Mouse (Mus musculus): ENCODE measurements at regions not wholly inside any gene's neighbourhood (a gene's known extent, or its start where the extent isn't known, plus 50 kb on each side); places are given as distances from the start of the nearest gene placed in this dataset.

DNA sequence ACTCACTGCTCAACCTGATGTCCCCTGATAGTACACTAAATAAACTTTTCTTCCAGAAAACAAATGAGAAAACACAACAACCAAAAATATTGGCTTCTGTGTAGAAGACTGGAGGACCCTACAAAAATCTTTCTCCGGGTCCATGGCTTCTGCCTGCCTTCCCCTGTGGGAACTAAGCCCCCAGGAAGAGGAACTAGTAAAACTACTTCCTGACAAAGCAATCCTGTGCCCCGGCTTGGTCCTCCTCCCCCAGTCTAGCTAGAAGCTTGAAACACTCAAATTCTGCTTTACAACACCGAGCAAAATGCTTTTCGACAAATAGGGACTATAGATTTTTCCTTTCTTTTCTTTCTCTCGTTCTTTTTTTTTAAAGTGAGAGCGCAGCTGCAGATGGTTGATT lies 51.3 kb upstream of the Mki67 start:
- DNase-seq = no peak

DNA sequence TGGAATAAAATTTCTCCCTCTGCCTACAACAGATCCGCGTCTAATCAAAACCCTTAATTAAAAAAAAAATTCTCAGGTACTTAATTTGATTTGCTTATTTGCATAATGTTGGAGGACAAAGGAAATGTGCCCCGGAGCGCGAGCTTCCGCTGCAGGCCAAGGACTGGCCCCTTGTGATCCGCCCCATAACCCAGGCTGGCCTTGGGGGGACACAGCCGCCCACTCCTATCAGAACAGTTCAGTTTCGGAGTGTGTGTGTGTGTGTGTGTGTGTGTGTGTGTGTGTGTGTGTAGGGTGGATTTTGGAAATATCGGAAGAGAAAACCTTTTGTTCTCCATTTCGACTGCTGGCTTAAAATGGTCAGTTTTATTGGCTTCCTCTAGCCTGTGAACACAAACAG lies 51.9 kb upstream of the Mki67 start:
- no peak for DNase-seq

DNA sequence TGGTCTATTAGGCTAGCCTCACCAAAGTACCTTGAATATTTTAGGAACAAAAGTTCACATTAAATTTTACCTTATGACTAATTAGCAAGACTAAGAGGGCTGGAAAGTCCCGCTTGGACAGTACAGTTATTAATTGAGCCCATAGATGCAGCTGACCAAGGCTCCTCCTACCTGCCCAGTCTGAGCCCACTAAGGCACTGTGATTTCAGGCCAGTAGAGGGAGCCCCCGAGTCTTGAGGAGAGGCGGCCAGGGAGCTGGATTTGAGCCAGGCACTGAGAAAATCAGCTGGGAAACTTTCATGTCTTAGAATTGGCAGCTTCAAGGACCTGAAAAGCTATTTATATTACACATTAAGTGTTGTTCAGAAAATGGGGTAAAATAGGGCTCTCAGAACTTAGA lies 52.4 kb upstream of the Mki67 start:
- peak; percentile 68 for DNase-seq

DNA sequence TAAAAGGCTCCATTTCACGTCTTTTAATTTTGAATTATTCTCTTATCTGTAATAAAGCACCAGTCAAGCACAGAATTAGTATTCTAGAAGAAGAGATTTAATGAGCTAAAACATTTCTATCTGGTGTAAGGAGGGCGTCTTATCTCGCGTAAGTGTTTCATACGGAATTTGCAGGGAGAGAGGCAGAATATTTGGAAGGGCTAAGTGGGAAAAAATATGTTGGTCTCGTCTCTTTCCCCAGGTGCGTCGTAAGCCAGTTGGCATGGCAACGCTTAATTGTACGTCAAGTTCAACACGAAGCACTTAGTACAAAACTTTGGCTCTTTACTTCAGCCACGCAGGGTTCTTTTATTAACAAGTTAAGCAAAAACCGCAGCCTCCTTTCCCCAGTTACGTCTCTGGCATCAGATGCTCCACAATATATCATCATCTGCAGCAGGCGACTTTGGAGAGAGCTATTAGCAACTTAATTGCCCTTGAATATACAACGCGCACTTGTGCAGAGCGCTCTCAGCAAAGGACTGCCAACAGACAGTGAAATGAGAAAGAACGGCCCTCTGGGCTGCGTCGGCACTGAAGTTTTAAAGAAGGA lies 53.0 kb upstream of the Mki67 start:
- DNase-seq = no peak

DNA sequence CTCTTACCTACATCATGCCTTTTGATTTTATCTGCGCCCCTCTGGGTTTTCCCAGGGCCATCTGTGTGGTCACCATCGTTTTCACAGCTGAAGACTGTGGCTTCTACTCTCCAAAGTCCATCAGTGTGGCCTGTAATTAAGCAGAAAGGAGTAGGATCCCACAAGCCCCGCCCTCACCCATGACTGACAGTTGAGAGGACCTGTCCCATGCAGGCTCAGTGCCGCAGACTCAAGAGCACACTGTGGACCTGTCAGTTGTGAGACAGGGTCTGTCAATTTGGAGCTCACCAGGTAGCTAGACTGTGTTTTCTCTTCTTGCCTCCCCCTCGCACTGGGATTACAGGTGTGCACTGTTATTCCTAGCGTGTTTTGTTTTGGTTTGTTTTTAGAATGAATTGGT lies 53.9 kb upstream of the Mki67 start:
- no peak for DNase-seq

DNA sequence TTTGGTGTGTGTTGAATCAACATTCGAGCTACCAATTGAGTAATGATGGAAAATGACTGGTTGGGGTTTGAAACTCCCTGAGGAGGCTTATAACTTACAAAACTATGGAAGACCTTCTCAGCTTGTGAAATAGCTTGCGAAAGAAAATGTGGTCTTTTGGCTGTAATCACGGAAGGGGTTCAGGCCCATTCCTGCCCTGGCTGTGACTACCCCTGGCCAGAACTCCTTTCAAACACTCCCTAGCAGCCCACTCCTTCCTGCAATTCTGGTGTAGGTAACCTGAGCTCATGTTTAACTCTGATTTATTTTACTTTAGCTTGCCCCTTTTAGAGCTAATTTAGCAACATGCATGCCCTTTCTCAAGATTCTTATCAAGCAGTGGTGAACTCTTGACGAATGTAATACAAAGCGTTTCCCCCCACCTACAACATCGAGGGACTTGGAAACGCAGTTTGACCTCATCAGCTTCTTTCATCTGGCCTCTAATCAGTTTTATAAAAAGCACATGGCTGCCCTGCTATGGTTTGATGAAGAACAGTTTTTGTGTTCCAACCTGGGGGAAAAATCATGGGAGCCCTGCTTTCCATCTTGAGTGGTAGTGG lies 59.8 kb upstream of the Mki67 start:
- no peak for DNase-seq

DNA sequence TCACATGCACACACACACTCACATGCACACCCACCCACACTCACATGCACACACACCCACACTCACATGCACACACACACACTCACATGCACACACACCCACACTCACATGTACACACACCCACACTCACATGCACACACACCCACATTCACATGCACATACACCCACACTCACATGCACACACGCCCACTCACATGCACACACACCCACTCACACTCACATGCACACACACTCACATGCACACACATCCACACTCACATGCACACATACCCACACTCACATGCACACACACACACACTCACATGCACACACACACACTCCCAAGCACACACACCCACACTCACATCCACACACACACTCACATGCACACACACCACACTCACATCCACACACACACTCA lies 74.0 kb upstream of the Mki67 start:
- no peak for DNase-seq

DNA sequence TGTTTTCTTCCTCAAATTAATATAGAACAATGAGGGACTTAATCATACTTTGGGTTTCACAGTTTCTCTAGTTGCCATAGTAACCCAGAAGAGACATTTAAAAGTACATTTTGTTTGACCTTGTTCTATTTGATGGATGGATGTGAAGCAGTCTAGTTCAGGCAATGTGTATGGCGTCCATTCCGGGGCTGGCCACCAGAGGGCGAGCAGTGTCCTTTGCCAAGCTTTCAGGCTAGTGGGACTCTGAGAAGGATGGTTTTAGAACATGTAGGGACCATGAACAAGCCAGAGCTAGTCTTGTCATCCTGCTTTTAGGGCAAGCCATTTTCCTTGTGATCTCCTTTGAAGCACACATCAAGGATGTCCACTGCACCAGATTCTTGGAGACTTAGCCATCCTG lies 74.8 kb upstream of the Mki67 start:
- peak; percentile 66 for DNase-seq

DNA sequence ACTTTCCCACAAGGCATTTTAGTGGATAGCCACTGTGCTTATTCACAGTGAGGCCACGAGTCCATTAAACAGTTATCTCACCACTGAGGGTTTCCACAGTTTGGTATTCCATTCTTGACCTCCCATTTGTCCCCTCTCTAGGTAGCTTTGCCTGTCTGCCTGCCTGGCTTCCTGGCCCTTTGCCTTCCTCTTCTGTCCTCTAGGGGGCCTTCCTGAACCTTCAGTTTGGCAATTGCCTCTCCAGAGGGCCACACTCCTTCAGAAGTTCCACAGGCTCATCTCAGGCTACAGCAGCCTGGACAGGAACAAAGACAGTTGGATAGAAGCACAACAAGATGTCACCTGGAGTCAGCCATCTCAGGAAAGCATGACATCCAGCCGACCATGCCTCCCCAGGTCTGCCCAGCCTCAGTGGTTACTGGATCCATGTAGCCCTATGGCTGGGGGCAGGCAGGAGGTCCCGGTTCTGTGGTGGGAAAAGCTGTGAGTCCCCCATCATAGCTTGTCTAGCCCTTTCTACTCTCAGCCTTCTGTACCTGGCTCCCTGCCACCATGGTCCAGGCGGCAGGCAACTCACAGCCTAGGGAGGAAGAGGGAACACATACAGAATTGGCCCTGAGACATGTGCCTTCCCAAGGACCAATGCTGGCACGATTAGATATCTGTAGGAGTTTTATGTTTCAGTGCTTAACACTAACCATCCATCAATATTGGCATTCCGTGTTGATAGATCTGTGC lies 76.0 kb upstream of the Mki67 start:
- no peak for DNase-seq

DNA sequence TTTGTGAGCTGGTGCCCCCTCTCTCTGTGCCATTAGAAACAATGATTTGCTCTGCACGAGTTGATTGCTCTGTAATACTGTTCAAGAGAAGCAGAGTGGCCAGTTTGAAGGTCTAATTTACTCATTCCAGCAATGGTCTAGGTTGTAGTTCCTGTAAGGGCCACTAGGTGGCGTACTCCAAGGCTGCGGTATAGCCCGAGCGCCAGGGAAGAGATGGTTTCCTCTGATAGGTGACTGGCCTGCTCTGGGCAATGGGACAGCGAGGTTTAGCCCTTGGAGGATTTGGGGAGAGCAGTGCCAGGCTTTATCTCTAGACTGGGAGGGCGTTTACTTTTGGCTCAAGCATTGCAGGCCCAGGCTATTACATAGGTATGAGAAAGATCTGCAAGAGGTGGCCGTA lies 76.8 kb upstream of the Mki67 start:
- DNase-seq = peak; percentile 47

DNA sequence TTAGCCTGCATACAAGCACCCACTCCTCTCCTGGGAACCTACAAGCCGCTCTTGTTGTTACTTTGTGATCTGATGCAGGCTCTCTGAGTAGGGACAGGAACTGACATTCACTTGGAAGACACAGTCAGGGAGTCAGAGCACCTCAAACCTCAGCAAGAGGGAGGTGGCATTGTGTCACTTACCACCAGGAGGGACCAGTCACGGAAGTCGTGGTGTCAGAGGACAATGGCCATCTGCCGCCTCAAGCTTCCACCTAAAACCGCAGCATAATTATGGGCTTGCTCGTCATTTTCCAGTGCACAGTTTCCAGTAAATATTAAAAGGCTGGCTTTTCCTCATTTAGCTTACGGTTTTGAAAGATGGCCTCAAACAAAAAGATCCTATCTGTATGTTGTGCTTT lies 78.1 kb upstream of the Mki67 start:
- DNase-seq = no peak

DNA sequence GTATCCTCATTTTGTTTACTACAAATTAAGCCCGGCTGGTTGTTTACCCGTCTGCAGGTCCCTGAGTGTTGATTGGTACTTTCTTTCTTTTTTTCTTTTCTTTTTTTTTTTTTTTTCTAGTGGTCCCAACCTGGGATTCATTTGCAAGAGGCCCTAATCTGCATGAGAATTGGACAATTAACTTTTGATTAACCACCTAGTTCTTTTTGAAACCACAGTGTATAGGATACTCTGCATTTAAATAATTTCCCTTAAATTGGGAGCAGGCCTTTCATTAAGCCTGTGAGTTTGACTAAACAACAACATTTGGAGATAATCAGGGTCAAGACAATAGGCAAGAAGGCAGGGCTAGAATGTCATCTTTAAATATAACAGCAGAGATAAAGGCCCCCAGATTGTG lies 78.5 kb upstream of the Mki67 start:
- no peak for DNase-seq

DNA sequence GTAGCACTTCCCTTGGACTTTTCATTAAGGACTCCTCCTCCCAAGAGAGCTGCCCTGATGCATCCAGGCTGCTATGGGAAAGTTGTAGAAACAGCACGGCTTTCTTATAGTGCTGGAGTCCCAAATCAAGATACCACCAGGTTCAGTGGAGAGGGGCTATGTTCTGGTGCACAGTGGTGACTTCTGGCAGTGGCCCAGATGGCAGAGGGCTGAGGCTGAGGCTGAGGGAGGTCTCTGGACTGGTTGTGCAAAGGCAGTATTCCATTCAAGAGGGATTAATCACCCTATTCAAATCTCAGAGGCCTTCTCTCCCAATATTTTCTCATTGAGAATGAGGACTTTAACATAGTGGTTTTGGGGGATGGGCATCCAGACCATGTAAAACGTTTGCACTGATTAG lies 82.3 kb upstream of the Mki67 start:
- DNase-seq = no peak

DNA sequence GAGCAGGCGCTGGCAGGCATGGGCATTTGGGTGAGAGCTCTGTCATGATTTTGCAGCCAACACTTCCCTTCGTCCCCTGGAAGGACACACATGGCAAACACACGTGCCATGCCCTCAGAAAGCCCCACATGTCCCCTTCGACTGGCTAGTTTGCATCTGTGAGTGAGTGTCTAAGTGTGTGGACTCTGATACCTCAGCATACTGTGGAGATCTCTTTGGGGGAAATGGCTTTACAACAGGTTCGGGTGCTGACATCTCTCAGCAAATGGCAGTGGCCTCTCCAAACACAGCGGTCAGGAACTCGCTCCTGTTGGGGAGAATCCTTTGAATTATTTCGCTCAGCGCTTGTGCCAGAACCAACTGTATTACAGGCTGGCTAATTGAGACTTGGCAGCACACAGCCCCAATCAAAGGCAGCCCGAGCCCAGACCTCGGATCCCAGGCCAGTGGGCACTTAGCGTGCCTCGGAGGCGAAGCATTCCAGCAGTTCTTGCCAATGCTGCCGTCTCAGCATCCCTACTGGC lies 86.5 kb upstream of the Mki67 start:
- DNase-seq = no peak

DNA sequence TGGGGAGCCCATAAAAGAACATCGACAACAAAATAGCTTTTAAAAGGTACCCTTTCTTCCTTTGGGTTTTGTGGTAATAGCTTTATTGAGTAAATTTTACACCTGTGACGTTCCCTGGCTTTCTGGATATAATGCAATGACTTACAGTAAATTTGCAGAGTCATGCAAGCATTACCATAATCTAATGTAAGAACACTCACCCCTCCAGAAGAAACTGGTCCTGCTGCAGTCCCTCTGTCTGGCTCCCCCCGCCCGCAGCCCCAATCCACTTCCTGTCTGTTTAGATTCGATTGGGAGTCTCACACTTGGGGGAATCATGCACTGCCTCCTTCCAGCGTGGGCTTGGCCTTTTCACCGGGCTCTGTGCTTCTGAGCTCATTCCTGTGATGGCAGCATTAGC lies 88.6 kb upstream of the Mki67 start:
- DNase-seq = no peak

DNA sequence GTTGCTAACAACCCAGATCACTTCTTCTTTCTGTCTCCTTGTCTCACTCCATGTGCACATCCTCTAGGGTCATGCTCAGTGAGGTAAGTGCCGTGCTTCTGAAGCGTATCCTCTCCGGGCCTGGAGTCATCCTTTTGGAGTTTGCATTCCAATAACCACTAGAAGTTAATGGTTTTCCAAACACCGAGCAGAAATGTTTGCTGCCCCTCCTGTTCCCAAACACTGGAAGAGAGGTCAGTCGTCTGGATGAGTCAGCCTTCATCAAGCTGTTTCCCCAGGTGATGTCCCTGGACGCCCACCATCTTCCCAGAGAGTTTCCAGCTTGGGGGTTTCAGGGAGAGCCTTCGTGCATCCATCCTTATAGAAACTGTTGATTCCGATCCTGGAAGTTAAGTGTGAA lies 90.0 kb upstream of the Mki67 start:
- no peak for DNase-seq

DNA sequence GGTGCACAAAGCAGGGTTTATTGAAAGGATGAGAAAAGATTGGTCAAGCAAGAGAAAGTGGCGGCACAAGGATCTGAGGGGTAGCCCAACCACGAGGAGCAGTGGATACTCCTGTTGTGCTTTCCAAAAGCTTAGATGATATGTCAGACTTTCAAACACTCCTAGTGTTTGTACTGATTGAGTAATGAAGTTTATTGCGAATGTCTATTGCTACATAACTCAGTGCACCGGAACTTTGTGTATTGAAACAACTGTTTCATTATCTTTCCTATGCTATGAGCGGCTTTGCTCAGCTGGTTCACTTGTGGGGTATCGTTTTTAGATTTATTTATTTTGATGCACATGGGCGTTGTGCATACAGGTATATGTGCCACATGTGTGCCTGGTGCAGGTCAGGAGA lies 90.5 kb upstream of the Mki67 start:
- DNase-seq = no peak

DNA sequence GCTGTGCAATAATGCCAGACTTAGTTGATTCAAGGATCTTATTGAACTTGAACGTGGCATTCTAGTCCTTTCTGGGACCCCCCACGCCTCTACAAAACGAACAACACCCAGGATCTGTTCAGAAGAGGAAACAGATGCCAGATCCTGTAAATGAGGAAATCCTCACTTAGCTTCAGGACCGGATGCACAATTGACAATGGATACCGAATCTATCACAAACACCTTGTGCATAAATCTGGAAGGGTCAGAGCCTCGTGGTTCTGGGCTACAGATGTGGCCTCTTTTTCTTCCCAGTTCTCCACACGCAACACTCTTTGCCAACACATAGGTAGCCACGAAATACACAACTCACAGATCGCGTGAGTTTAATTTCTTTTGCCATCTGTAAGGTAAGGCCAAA lies 93.0 kb upstream of the Mki67 start:
- no peak for DNase-seq

DNA sequence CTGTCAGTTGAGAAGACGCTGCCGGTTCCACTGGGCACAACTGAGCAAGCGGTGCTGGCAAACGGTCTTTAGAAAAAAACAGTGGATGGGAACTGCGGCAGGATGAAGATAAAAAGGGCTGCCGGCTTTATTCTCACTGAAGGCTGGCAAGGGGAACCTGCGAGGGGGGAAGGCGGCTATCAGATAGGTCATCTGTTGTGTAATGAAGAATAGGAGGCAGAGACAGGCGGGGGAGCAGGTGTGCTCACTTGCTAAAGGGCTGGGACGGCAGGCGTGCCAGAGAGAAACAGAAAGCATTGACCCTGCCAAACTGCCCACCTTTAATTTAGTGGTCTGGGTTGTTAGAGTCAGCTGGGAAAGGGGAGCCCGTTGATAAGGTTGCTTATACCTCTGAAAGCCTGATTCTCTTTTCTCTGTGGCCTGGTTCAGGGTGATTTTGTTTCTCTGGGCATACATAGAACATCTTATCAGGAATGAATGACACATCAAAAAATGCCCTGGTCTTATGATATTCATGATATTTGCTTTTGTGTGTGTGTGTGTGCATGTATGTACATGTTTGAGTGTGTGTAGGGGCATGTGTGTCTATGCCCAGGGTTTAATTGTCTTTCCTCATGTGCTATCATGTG lies 93.7 kb upstream of the Mki67 start:
- no peak for DNase-seq

DNA sequence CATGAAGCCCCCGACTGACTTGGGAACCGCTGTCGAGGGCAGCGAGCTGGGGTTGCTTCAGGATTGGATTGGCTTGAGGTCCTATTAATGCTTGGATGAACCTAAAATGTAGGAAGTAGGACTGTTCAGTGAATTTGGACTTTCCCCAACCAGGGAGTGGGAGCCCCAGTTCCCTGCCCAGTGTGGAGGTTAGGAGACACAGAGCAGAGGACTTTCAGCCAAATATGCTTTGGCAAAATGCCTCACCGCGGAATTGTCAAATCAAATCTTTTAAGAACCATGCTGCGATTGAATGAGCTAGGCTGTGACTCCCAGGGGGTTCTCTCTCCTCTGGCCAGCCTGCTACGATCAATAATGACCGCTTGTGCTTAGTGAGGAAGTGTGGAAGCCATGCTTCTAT lies 94.8 kb upstream of the Mki67 start:
- DNase-seq = no peak

DNA sequence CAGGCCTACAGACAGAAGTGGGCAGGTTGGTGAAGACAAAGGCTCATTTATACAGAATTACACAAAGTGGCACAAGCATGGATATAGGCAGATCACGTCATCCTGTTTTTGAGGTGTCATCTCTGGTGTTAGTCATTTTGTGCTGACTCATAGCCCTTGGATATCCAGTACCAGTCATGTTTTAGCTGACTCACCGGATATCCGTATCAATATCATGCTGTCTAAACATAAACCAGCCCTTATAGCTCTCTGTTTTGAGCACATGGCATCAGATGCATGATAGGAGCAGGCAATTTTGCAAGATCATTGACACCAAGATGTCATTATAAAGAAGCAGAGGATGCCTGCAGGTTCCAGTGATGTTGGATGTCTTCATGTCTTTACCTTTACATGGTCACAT lies 97.5 kb upstream of the Mki67 start:
- DNase-seq = no peak

DNA sequence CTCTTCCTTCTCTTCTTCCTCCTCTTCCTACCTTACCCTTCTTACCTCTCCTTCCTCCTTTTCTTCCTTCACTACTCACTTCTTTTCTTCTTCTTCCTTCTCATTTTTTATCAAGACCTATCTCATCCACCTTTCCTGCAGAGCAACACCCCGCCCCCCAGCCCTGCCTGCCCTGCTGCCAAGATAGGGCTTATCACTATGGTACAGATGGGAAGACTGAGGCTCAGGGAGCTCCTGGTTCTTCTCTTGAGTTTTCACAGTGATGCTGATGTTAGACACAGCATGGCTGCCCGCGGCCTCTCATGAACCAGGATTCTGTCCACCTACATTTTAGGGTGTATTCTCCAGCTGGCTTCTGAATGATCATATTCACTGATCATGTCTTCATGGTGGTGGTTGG lies 100.0 kb upstream of the Mki67 start:
- no peak for DNase-seq

DNA sequence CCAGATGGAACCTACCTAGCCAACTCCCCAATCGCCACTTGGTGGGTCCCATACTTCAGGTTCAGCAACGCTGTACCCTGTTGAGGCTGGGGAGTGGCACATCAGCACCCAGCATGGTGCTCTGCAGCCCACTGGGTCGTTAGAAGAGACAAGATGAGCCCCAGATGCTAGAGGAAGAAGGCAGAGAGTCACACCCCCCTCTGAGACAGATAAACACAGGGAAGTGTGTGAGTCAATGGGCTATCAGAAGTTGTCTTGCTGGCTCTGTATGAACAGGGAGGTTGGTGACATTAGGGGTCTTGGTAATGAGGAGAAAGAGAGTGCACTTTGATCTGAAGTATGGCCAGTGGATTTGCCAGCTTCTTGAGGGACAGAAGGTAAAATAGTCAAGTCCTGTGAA lies 101.7 kb upstream of the Mki67 start:
- no peak for DNase-seq

DNA sequence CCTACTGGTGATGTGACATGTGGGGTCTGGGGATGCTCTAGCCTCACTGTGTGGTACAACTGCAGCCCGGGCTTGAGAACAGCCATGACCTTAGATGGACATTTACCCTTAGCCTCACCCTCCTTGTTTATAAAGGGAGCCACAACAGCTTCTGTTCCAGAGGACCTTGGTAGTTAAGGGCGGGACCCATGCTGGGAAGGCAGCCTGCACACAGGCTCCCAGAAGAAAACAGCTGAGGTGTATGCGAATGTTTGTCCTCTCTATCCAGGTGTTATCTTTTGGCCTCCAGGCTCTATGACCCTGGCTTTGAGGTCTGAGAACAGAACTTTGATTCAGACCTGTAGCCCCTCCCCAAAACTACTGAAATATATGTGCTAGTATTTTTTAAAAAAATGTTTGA lies 102.1 kb upstream of the Mki67 start:
- DNase-seq = no peak

Data from thymus, postnatal 14 days (tissue).